Mouse (Mus musculus) myocyte (in vitro differentiated cells): ENCODE results near the gene Ccser1.

Experiments
- MYOG ChIP-seq, 3 experiments: IDR thresholded peaks; one replicate each; pipeline ENCODE4 v1.6.1; 2011; ENCODE audit warnings: control low read depth in 2 of 3, low read depth in 2 of 3, mild to moderate bottlenecking in 2 of 3; ENCODE audit not compliant: insufficient read length in 2 of 3, control insufficient read depth in 1 of 3, insufficient read depth in 1 of 3
- POLR2A ChIP-seq: IDR thresholded peaks from one replicate; pipeline ENCODE4 v1.6.1; 2011; ENCODE audit warnings: low read depth, mild to moderate bottlenecking, control low read depth, moderate library complexity; ENCODE audit not compliant: insufficient read length
- POLR2AphosphoS2 ChIP-seq: IDR thresholded peaks from one replicate; pipeline ENCODE4 v1.6.1; 2011; ENCODE audit warnings: low read depth, control low read depth; ENCODE audit not compliant: insufficient read length
- USF1 ChIP-seq: IDR thresholded peaks from one replicate; pipeline ENCODE4 v1.6.1; 2011; ENCODE audit warnings: low read depth, mild to moderate bottlenecking, control low read depth, moderate library complexity

DNA sequence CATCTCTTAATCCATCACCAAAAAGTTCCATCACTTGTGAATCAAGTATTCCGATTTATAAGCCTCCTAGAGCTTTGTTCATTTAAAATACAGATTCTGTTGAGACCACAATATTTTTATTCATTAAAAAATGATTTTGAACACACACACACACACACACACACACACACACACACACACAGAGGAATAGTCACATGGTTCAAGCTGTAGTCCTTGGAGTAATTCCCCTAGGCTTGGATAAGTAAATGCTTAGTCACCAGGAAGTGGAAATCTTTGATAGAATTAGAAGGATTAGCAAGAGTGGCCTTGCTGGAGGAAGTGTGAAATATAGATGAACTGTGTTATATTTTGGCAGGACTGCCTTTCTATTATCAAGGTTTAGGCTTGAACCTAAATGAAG lies 756.5 kb downstream of the Ccser1 start:
- no peak for TF ChIP-seq POLR2A
- TF ChIP-seq POLR2AphosphoS2: no peak
- peak; percentile 52 for TF ChIP-seq USF1
- no peak for TF ChIP-seq MYOG (IDR thresholded peaks at IDR 0.05; ENCODE audit: control insufficient read depth in 1 of 3, insufficient read depth in 1 of 3, insufficient read length in 2 of 3, low read depth in 2 of 3)
